Mouse (Mus musculus) forebrain, embryonic 15.5 days (tissue): ENCODE results near the gene Spats2. TPM values are rescaled to one million over a fixed set of nuclear protein-coding genes. Genes with fewer than 3 reads are reported as not detected.

ENCODE experiments used
- ATAC-seq: fragments of 200-750 bp; cut with Nextera tagmentation; replicated peaks from 2 replicates; pipeline ENCODE4 v1.8.0; 2017; ENCODE audit warnings: mild to moderate bottlenecking, moderate TSS enrichment, moderate library complexity
- H3K27ac ChIP-seq: fragments of 300-500 bp; sonication (generic); replicated peaks from 2 replicates; pipeline ENCODE4 v1.5.1; 2015; ENCODE audit warnings: mild to moderate bottlenecking, inconsistent platforms
- H3K27me3 ChIP-seq: fragments of 300-500 bp; sonication (generic); 2 replicates; pipeline ENCODE4 v1.6.1; 2015; ENCODE audit warnings: inconsistent platforms
- H3K36me3 ChIP-seq: fragments of 300-500 bp; sonication (generic); 2 replicates; pipeline ENCODE4 v1.6.1; 2015; ENCODE audit warnings: mild to moderate bottlenecking, inconsistent platforms
- H3K4me1 ChIP-seq: fragments of 300-500 bp; sonication (generic); 2 replicates; pipeline ENCODE4 v1.6.1; 2015; ENCODE audit warnings: inconsistent platforms
- H3K4me2 ChIP-seq: fragments of 300-500 bp; sonication (generic); replicated peaks from 2 replicates; pipeline ENCODE4 v1.6.1; 2015; ENCODE audit warnings: mild to moderate bottlenecking, inconsistent platforms
- H3K4me3 ChIP-seq: fragments of 300-500 bp; sonication (generic); 2 replicates; pipeline ENCODE4 v1.5.1; 2015; ENCODE audit warnings: mild to moderate bottlenecking, inconsistent platforms
- H3K9ac ChIP-seq: fragments of 300-500 bp; sonication (generic); replicated peaks from 2 replicates; pipeline ENCODE4 v1.6.1; 2015; ENCODE audit warnings: mild to moderate bottlenecking, inconsistent platforms
- H3K9me3 ChIP-seq: fragments of 300-500 bp; sonication (generic); 2 replicates; pipeline ENCODE4 v1.6.1; 2016; ENCODE audit warnings: inconsistent platforms
- WGBS: fragments of 180-500 bp; shearing (Covaris S2); methylation state at CpG from one replicate; pipeline ENCODE4 v1.1.7; 2015; ENCODE audit warnings: mixed read lengths; 5-methylcytosine and 5-hydroxymethylcytosine counted together
- polyA plus RNA-seq: library from polyadenylated mRNA; unstranded; fragments of >200 nt; fragmentation: Nextera tagmentation; extraction: Ambion mirVana; gene quantifications from 2 replicates; pipeline ENCODE4 v1.2.1, GENCODE M21; 2015

Gene Spats2
- polyA plus RNA-seq, 1 experiment from 2014 or later, result 43.7 TPM

- Histone ChIP-seq H3K4me1 (peaks cover 20% of the 10 kb centered on the region), H3K4me3 (peak overlapping the region; percentile 27), H3K9me3 (no peaks in the 10 kb centered on the region), H3K9ac (peak overlapping the region; percentile 20; the same call in 1 of the 2 replicates), H3K27ac (no peak overlapping the region), H3K27me3 (peaks cover 53% of the 10 kb centered on the region), H3K36me3 (no peaks in the 10 kb centered on the region), H3K4me2 (peak overlapping the region; percentile 41)
- peak; percentile 49 for ATAC-seq
- WGBS, result 1% methylated on average over 27 of the region's 27 CpGs
These were observed 37.4 kb upstream of the Spats2 start for GRCm38 (mm10) chr15:99088292-99088691.

- Histone ChIP-seq H3K4me1 (peaks cover 27% of the 10 kb centered on the region), H3K9me3 (no peaks in the 10 kb centered on the region), H3K36me3 (no peaks in the 10 kb centered on the region), H3K9ac (no peak overlapping the region), H3K27ac (no peak overlapping the region), H3K27me3 (peaks cover 53% of the 10 kb centered on the region), H3K4me2 (no peak overlapping the region), H3K4me3 (no peak overlapping the region)
- 15% methylated on average over 14 of the region's 14 CpGs for WGBS
- no peak for ATAC-seq
These were observed 36.6 kb upstream of the Spats2 start for GRCm38 (mm10) chr15:99089069-99089468.

- WGBS, result 23% methylated on average over 8 of the region's 8 CpGs
- H3K4me1 ChIP-seq, result peaks cover 54% of the 10 kb centered on the region
- ATAC-seq, result no peak
- H3K36me3 ChIP-seq, result no peaks in the 10 kb centered on the region
- H3K27me3 ChIP-seq, result peaks cover 44% of the 10 kb centered on the region
- peak within 1 kb of the TSS; percentile 66 for H3K4me2 ChIP-seq
- H3K4me3 ChIP-seq, result peak within 1 kb of the TSS; percentile 45
- H3K27ac ChIP-seq, result peak within 1 kb of the TSS; percentile 41
- H3K9ac ChIP-seq, result peak within 1 kb of the TSS; percentile 48
- H3K9me3 ChIP-seq, result no peaks in the 10 kb centered on the region
These were observed 32.8 kb upstream of the Spats2 start, which contains the start of gene Dnajc22 for GRCm38 (mm10) chr15:99092870-99093269. Dnajc22 (plus strand) TSS chr15:99093170.

- Histone ChIP-seq H3K4me1 (peaks cover 54% of the 10 kb centered on the region), H3K27me3 (peaks cover 44% of the 10 kb centered on the region), H3K27ac (peak overlapping the region; percentile 41), H3K4me2 (peak overlapping the region; percentile 66), H3K4me3 (peak overlapping the region; percentile 45), H3K9ac (peak overlapping the region; percentile 48), H3K9me3 (no peaks in the 10 kb centered on the region), H3K36me3 (no peaks in the 10 kb centered on the region)
- ATAC-seq, result peak; percentile 47; the same call in 1 of the 2 replicates
- 1% methylated on average over 55 of the region's 56 CpGs for WGBS
These were observed 32.1 kb upstream of the Spats2 start for GRCm38 (mm10) chr15:99093291-99094258.

- Histone ChIP-seq H3K4me2 (peak overlapping the region; percentile 4), H3K9me3 (no peaks in the 10 kb centered on the region), H3K36me3 (no peaks in the 10 kb centered on the region), H3K4me1 (peaks cover 57% of the 10 kb centered on the region), H3K9ac (no peak overlapping the region), H3K27me3 (peaks cover 43% of the 10 kb centered on the region), H3K27ac (no peak overlapping the region), H3K4me3 (0 out of 2 replicates have a peak overlapping the region, but pooled peaks have one; percentile 2)
- ATAC-seq, result peak; percentile 44; the same call in 1 of the 2 replicates
- 1% methylated on average over 25 of the region's 27 CpGs for WGBS
These were observed 31.0 kb upstream of the Spats2 start for GRCm38 (mm10) chr15:99094631-99095270.

- 22% methylated on average over 6 of the region's 6 CpGs for WGBS
- Histone ChIP-seq H3K9ac (no peak overlapping the region), H3K36me3 (no peaks in the 10 kb centered on the region), H3K4me3 (no peak overlapping the region), H3K27me3 (peaks cover 42% of the 10 kb centered on the region), H3K4me2 (no peak overlapping the region; the same call in 1 of the 2 replicates), H3K27ac (no peak overlapping the region), H3K9me3 (no peaks in the 10 kb centered on the region), H3K4me1 (peaks cover 57% of the 10 kb centered on the region)
- no peak for ATAC-seq
These were observed 30.4 kb upstream of the Spats2 start for GRCm38 (mm10) chr15:99095356-99095755.

- no peaks in the 10 kb centered on the region for H3K36me3 ChIP-seq
- ATAC-seq, result no peak
- H3K4me1 ChIP-seq, result peaks cover 54% of the 10 kb centered on the region
- peak overlapping the region; percentile 37 for H3K4me3 ChIP-seq
- no peak overlapping the region for H3K27ac ChIP-seq
- WGBS, result 10% methylated on average over 24 of the region's 24 CpGs
- H3K9ac ChIP-seq, result peak overlapping the region; percentile 24; the same call in 1 of the 2 replicates
- H3K9me3 ChIP-seq, result no peaks in the 10 kb centered on the region
- peak overlapping the region; percentile 56 for H3K4me2 ChIP-seq
- peaks cover 39% of the 10 kb centered on the region for H3K27me3 ChIP-seq
These were observed 29.5 kb upstream of the Spats2 start for GRCm38 (mm10) chr15:99096061-99096793.

GRCm38 (mm10) chr15:99096831-99097500 is 28.8 kb upstream of the Spats2 start:
- H3K36me3 ChIP-seq, result no peaks in the 10 kb centered on the region
- no peak for ATAC-seq
- H3K9me3 ChIP-seq, result no peaks in the 10 kb centered on the region
- H3K27me3 ChIP-seq, result peaks cover 39% of the 10 kb centered on the region
- H3K4me3 ChIP-seq, result peak overlapping the region; percentile 37
- peaks cover 54% of the 10 kb centered on the region for H3K4me1 ChIP-seq
- WGBS, result under 1% methylated on average over 55 of the region's 58 CpGs
- peak overlapping the region; percentile 24; the same call in 1 of the 2 replicates for H3K9ac ChIP-seq
- peak overlapping the region; percentile 56 for H3K4me2 ChIP-seq
- no peak overlapping the region for H3K27ac ChIP-seq

- H3K4me2 ChIP-seq, result peak overlapping the region; percentile 56
- H3K9me3 ChIP-seq, result no peaks in the 10 kb centered on the region
- H3K4me1 ChIP-seq, result peaks cover 54% of the 10 kb centered on the region
- H3K27ac ChIP-seq, result no peak overlapping the region
- under 1% methylated on average over 39 of the region's 39 CpGs for WGBS
- H3K4me3 ChIP-seq, result peak overlapping the region; percentile 37
- ATAC-seq, result peak; percentile 46; the same call in 1 of the 2 replicates
- peaks cover 39% of the 10 kb centered on the region for H3K27me3 ChIP-seq
- no peaks in the 10 kb centered on the region for H3K36me3 ChIP-seq
- peak overlapping the region; percentile 34 for H3K9ac ChIP-seq
These were observed 27.8 kb upstream of the Spats2 start for GRCm38 (mm10) chr15:99097840-99098492.

GRCm38 (mm10) chr15:99098493-99098861 is 27.2 kb upstream of the Spats2 start:
- Histone ChIP-seq H3K4me2 (peak overlapping the region; percentile 56), H3K9me3 (no peaks in the 10 kb centered on the region), H3K4me3 (peak overlapping the region; percentile 37), H3K36me3 (no peaks in the 10 kb centered on the region), H3K27ac (no peak overlapping the region), H3K9ac (peak overlapping the region; percentile 34; the same call in 1 of the 2 replicates), H3K27me3 (peaks cover 39% of the 10 kb centered on the region), H3K4me1 (peaks cover 48% of the 10 kb centered on the region)
- ATAC-seq, result no peak; the same call in 1 of the 2 replicates
- WGBS, result under 1% methylated on average over 9 of the region's 9 CpGs
